Mouse (Mus musculus): ENCODE results near the gene Lamtor1. TPM values are rescaled to one million over a fixed set of nuclear protein-coding genes. Genes with fewer than 3 reads are reported as not detected.

Lamtor1 gene
- polyA plus RNA-seq (2014; fragmentation: Illumina TruSeq; extraction: RNeasy Lipid Tissue Mini Kit (QIAGEN cat#74804); ENCODE audit: low read depth, low replicate concordance): 158 TPM

GRCm38 (mm10) chr7:101905561-101906286 lies at the start of gene Lamtor1:
Gene Lamtor1 (plus strand): TSS chr7:101905904.

GRCm38 (mm10) chr7:101857094-101857493 lies 48.6 kb upstream of the Lamtor1 start, which contains the start of gene Folr2:
Gene Folr2 (minus strand): TSS chr7:101857194.

GRCm38 (mm10) chr7:101863415-101863814 lies 42.3 kb upstream of the Lamtor1 start, which contains the start of gene Anapc15:
Gene Anapc15 (plus strand): TSS chr7:101863715.

GRCm38 (mm10) chr7:101870629-101871028 lies 35.1 kb upstream of the Lamtor1 start, which contains the start of gene Folr1:
Gene Folr1 (minus strand): TSS chr7:101870788.

GRCm38 (mm10) chr7:101906287-101906681 lies 580 bp downstream of the Lamtor1 start, which contains the start of gene Tomt:
Gene Tomt (minus strand): TSS chr7:101906359.

GRCm38 (mm10) chr7:101933751-101934240 lies 28.1 kb downstream of the Lamtor1 start, which contains the start of the genes Lrrc51 and Numa1:
Gene Lrrc51 (minus strand): TSS chr7:101933895.
Gene Numa1 (plus strand): TSS chr7:101934111.

Other genes with a start within 250 kb of the Lamtor1 start
- gene Clpb, start 242.3 kb upstream of the Lamtor1 start, polyA plus RNA-seq (2014; fragmentation: Illumina TruSeq; extraction: RNeasy Lipid Tissue Mini Kit (QIAGEN cat#74804); ENCODE audit: low read depth, low replicate concordance): 70.6 TPM
- 0.37 TPM for gene Phox2a, start 87.6 kb upstream of the Lamtor1 start, polyA plus RNA-seq (2014; fragmentation: Illumina TruSeq; extraction: RNeasy Lipid Tissue Mini Kit (QIAGEN cat#74804); ENCODE audit: low read depth, low replicate concordance)
- 112 TPM for gene Inppl1, start 67.7 kb upstream of the Lamtor1 start, polyA plus RNA-seq (2014; fragmentation: Illumina TruSeq; extraction: RNeasy Lipid Tissue Mini Kit (QIAGEN cat#74804); ENCODE audit: low read depth, low replicate concordance)
- gene Folr2, start 48.7 kb upstream of the Lamtor1 start, polyA plus RNA-seq (2014; fragmentation: Illumina TruSeq; extraction: RNeasy Lipid Tissue Mini Kit (QIAGEN cat#74804); ENCODE audit: low read depth, low replicate concordance): 23.5 TPM
- 25.1 TPM for gene Anapc15, start 42.2 kb upstream of the Lamtor1 start, polyA plus RNA-seq (2014; fragmentation: Illumina TruSeq; extraction: RNeasy Lipid Tissue Mini Kit (QIAGEN cat#74804); ENCODE audit: low read depth, low replicate concordance)
- gene Folr1, start 35.1 kb upstream of the Lamtor1 start, polyA plus RNA-seq (2014; fragmentation: Illumina TruSeq; extraction: RNeasy Lipid Tissue Mini Kit (QIAGEN cat#74804); ENCODE audit: low read depth, low replicate concordance): not detected
- not detected for gene Tomt, start 455 bp downstream of the Lamtor1 start, polyA plus RNA-seq (2014; fragmentation: Illumina TruSeq; extraction: RNeasy Lipid Tissue Mini Kit (QIAGEN cat#74804); ENCODE audit: low read depth, low replicate concordance)
- 4.9 TPM for gene Lrrc51, start 28.0 kb downstream of the Lamtor1 start, polyA plus RNA-seq (2014; fragmentation: Illumina TruSeq; extraction: RNeasy Lipid Tissue Mini Kit (QIAGEN cat#74804); ENCODE audit: low read depth, low replicate concordance)
- gene Numa1, start 28.2 kb downstream of the Lamtor1 start, polyA plus RNA-seq (2014; fragmentation: Illumina TruSeq; extraction: RNeasy Lipid Tissue Mini Kit (QIAGEN cat#74804); ENCODE audit: low read depth, low replicate concordance): 72.8 TPM
- gene Il18bp, start 112.8 kb downstream of the Lamtor1 start, polyA plus RNA-seq (2014; fragmentation: Illumina TruSeq; extraction: RNeasy Lipid Tissue Mini Kit (QIAGEN cat#74804); ENCODE audit: low read depth, low replicate concordance): 10.1 TPM
- 22.1 TPM for gene Rnf121, start 159.6 kb downstream of the Lamtor1 start, polyA plus RNA-seq (2014; fragmentation: Illumina TruSeq; extraction: RNeasy Lipid Tissue Mini Kit (QIAGEN cat#74804); ENCODE audit: low read depth, low replicate concordance)
- gene Xndc1, start 159.6 kb downstream of the Lamtor1 start, polyA plus RNA-seq (2014; fragmentation: Illumina TruSeq; extraction: RNeasy Lipid Tissue Mini Kit (QIAGEN cat#74804); ENCODE audit: low read depth, low replicate concordance): 12.8 TPM
- gene Xntrpc, start 159.8 kb downstream of the Lamtor1 start, polyA plus RNA-seq (2014; fragmentation: Illumina TruSeq; extraction: RNeasy Lipid Tissue Mini Kit (QIAGEN cat#74804); ENCODE audit: low read depth, low replicate concordance): 2.4 TPM
- not detected for gene Trpc2, start 177.2 kb downstream of the Lamtor1 start, polyA plus RNA-seq (2014; fragmentation: Illumina TruSeq; extraction: RNeasy Lipid Tissue Mini Kit (QIAGEN cat#74804); ENCODE audit: low read depth, low replicate concordance)
- gene Art1, start 195.8 kb downstream of the Lamtor1 start, polyA plus RNA-seq (2014; fragmentation: Illumina TruSeq; extraction: RNeasy Lipid Tissue Mini Kit (QIAGEN cat#74804); ENCODE audit: low read depth, low replicate concordance): 249 TPM
- gene Art5, start 203.6 kb downstream of the Lamtor1 start, polyA plus RNA-seq (2014; fragmentation: Illumina TruSeq; extraction: RNeasy Lipid Tissue Mini Kit (QIAGEN cat#74804); ENCODE audit: low read depth, low replicate concordance): 31.9 TPM
- gene Chrna10, start 210.9 kb downstream of the Lamtor1 start, polyA plus RNA-seq (2014; fragmentation: Illumina TruSeq; extraction: RNeasy Lipid Tissue Mini Kit (QIAGEN cat#74804); ENCODE audit: low read depth, low replicate concordance): not detected

All from heart, adult 10 weeks (tissue).